Mouse (Mus musculus) C2C12 (cell line): ENCODE measurements around the gene Isyna1.

Experiments
- CEBPB ChIP-seq: IDR thresholded peaks from one replicate; pipeline ENCODE4 v1.6.1; 2011; ENCODE audit warnings: low read depth, mild to moderate bottlenecking, control low read depth, moderate library complexity
- CTCF ChIP-seq: IDR thresholded peaks from one replicate; pipeline ENCODE4 v1.5.1; 2011; ENCODE audit not compliant: control insufficient read depth, insufficient read depth, insufficient read length
- MAX ChIP-seq: IDR thresholded peaks from one replicate; pipeline ENCODE4 v1.6.1; 2011; ENCODE audit warnings: mild to moderate bottlenecking, control low read depth

DNA sequence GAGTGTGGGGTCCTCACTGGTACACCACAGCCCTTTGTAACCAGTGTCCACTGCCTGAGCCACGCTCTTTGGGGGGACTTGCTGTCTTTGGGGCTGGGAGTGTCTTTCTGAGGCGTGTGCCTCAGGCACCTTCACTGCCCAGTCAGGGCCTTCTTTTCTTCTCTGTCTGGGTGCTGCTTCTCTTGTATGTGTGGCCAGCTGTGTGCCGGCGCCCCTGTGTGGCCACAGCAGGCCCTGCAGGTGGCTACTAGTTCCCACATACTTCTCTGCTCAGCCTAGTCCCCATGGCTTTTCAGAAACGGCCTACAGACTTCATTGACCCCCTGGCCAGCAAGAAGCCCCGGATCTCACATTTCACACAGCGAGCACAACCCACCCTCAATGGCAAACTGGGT is 8.9 kb upstream of the Isyna1 start:
- peak; percentile 62 for TF ChIP-seq CTCF
- TF ChIP-seq CEBPB: no peak
- no peak for TF ChIP-seq MAX
